Mouse (Mus musculus): ENCODE results near the gene Rbm17. TPM values are rescaled to one million over a fixed set of nuclear protein-coding genes. Genes with fewer than 3 reads are reported as not detected.

Rbm17 gene
- 133 TPM for polyA plus RNA-seq (2014; fragmentation: Illumina TruSeq; extraction: RNeasy Lipid Tissue Mini Kit (QIAGEN cat#74804); ENCODE audit: low read depth, low replicate concordance)

GRCm38 (mm10) chr2:11604053-11604452 lies at the start of gene Rbm17:
Gene Rbm17, minus strand, starts transcription at chr2:11604153.

GRCm38 (mm10) chr2:11642451-11642941 lies 38.5 kb upstream of the Rbm17 start, which contains the start of gene Il2ra:
Gene Il2ra, plus strand, starts transcription at chr2:11642807.

GRCm38 (mm10) chr2:11625890-11626289 lies 21.9 kb upstream of the Rbm17 start, which contains the start of gene Gm17490:
Gene Gm17490, minus strand, starts transcription at chr2:11626264.

GRCm38 (mm10) chr2:11553471-11554400 lies 50.2 kb downstream of the Rbm17 start, which contains the start of gene Pfkfb3:
Gene Pfkfb3, minus strand, starts transcription at chr2:11554077.

Other genes with a start within 250 kb of the Rbm17 start
- 28.5 TPM for gene Pfkfb3, start 50.1 kb downstream of the Rbm17 start, polyA plus RNA-seq (2014; fragmentation: Illumina TruSeq; extraction: RNeasy Lipid Tissue Mini Kit (QIAGEN cat#74804); ENCODE audit: low read depth, low replicate concordance)
- gene Gm17490, start 22.1 kb upstream of the Rbm17 start, polyA plus RNA-seq (2014; fragmentation: Illumina TruSeq; extraction: RNeasy Lipid Tissue Mini Kit (QIAGEN cat#74804); ENCODE audit: low read depth, low replicate concordance), result not detected
- gene Il2ra, start 38.7 kb upstream of the Rbm17 start, polyA plus RNA-seq (2014; fragmentation: Illumina TruSeq; extraction: RNeasy Lipid Tissue Mini Kit (QIAGEN cat#74804); ENCODE audit: low read depth, low replicate concordance), result 0.22 TPM
- 3.5 TPM for gene Il15ra, start 101.1 kb upstream of the Rbm17 start, polyA plus RNA-seq (2014; fragmentation: Illumina TruSeq; extraction: RNeasy Lipid Tissue Mini Kit (QIAGEN cat#74804); ENCODE audit: low read depth, low replicate concordance)
- 27.4 TPM for gene Fbh1, start 173.4 kb upstream of the Rbm17 start, polyA plus RNA-seq (2014; fragmentation: Illumina TruSeq; extraction: RNeasy Lipid Tissue Mini Kit (QIAGEN cat#74804); ENCODE audit: low read depth, low replicate concordance)
- 10.0 TPM for gene Ankrd16, start 173.7 kb upstream of the Rbm17 start, polyA plus RNA-seq (2014; fragmentation: Illumina TruSeq; extraction: RNeasy Lipid Tissue Mini Kit (QIAGEN cat#74804); ENCODE audit: low read depth, low replicate concordance)